Mouse (Mus musculus): ENCODE measurements at regions not wholly inside any gene's neighbourhood (a gene's known extent, or its start where the extent isn't known, plus 50 kb on each side); places are given as distances from the start of the nearest gene placed in this dataset.
A peak's percentile ranks its signal among the peaks of the same experiment; 100 is the strongest.

DNA sequence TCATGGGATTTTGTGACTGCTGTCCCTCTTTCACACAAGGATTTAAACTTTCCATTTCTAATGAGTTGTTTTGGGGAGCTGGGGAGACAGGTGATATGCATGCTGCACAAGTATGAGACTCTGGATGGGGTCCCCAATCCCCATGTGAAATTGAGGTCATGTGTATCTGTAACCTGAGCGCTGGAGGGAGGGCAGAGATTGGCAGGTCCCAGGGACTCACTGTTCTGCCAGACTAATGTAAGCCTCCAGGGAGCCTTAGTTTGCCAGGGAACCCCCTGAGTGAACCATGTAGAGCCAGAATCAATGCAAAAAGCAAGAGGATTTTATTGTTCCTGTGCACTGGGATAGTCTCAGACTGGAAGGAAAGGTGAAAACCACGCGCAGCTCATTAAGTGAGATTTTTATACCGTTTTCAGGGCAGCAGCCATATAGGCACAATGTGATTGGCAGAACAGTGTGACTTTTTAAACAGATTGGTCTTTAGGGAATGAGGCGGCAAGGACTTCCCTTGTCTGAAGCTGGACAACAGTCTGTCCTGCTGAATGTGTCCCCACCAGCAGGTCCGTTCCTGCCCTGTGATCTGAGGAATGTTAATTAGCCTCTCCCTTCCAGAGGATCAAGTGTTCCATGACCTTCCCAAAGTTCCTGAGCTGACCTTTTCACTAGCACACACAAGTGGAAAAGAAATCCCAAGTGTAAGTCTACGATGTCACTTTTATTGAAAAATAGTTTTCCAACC, 59.9 kb upstream of the Oxgr1 start:
- ATAC-seq: no peak

- ATAC-seq: no peak
Measured at GRCm38 (mm10) chr14:120102749-120103142, 60.5 kb upstream of the Oxgr1 start.

DNA sequence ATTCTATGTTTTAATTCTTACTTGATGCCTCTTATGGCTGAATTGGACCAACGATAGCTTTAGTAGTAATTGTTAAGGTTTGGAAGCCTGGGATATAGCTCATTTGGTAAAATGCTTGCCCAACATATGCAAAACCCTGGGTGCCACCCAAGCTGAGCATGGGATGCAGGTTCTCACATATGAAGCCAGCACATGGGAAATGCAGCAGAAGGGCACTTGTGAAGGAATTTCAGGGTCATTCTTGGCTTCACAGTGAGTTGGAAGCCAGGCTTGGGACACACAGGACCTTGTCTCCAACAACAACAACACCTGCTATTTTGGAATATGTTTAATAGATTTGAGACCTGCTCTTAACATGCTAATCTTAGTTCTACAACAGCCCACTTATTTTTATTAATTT, 67.6 kb upstream of the Oxgr1 start:
- ATAC-seq: no peak

GRCm38 (mm10) chr14:120113316-120113715, 71.1 kb upstream of the Oxgr1 start:
- no peak for ATAC-seq

DNA sequence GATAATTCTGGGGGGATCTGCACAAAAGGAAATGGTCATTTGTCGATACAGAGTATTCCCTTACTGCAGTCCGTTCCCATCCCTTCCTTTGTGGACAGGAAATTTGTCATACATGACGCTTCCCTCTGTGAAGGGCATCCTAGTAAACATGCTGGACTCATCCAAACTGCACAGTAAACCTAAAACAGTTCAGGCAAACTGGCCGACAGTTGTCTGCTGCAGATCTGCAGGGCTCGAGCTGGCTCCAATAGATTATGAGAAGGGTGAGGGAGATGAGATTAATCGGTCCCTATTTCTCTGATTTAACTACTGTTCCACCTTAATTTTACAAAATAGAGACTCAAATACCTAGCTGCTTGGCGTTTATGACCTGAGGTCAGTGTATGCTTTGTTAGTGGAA, 76.3 kb upstream of the Oxgr1 start:
- ATAC-seq: no peak

DNA sequence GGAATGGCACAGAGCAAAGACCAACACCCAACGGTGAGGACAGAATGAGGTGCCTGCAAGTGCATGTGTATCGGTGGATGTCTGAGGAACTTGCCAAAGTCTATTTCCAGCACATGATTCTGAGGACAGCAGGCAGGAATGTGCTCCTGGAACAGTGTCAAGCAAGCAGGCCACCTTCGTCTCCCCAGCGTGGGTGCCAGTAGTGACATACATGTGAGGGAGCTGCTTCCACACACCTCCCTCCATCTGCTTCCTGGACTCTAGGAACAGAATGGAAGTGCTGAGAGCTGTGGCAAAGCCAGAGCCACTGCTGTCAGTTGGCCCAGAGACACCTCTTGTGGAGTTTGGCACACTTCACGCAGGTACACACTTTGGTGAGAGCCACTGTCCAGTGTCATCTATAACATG, 76.9 kb upstream of the Oxgr1 start:
- ATAC-seq: no peak

GRCm38 (mm10) chr14:120119506-120119905, 77.3 kb upstream of the Oxgr1 start:
- ATAC-seq: no peak

- no peak for ATAC-seq
Measured at GRCm38 (mm10) chr14:120120261-120120660, 78.0 kb upstream of the Oxgr1 start.

DNA sequence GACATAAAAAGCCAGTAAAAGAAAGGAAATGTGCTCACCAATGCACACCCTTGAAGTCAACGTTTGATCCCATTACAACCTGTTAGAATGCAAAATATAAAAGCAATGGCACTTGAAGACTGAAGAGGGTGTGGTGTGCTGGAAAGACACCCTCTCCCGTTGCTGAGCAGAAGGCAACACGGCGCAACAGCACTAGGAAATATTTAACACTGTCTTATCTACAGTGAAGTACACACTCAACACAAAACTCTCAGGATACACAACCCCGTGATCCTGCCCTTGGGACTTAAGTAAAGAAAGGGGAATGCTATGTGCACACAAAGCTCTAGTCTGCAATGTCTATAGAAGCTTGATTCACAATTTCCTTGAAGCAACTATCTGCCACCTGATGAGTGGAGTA, 83.1 kb upstream of the Oxgr1 start:
- no peak for ATAC-seq

GRCm38 (mm10) chr14:120127481-120127880, 85.2 kb upstream of the Oxgr1 start:
- no peak for ATAC-seq

GRCm38 (mm10) chr14:120134346-120135008, 92.2 kb upstream of the Oxgr1 start:
- no peak for ATAC-seq

GRCm38 (mm10) chr14:120135198-120135597, 93.0 kb upstream of the Oxgr1 start:
- no peak for ATAC-seq

- no peak for ATAC-seq
Measured at GRCm38 (mm10) chr14:120136736-120137135, 94.5 kb upstream of the Oxgr1 start.

DNA sequence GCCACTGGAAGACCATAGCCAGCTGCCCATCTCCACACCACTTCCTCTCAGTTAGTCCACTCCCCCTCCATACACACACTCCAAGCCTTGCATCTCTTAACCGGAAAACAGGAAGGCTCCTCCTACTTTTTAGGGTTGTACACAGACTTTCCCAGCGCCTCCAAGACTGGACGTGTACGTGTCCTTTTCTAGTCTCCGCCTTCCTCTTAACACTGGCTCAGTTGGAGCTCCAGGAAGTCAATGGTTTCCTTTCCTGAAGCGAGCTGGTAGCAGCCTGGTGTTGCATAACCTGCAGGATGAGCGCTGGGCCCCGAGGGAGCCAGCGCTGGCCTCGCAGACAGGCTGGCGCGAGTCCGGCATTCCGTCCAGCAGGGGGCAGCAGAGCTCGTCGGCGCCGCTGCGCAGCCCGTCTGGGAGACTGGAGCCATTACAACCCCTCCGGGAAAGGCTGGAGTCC, 95.5 kb upstream of the Oxgr1 start:
- ATAC-seq: peak; percentile 88

- ATAC-seq: no peak
Measured at GRCm38 (mm10) chr14:120138546-120138945, 96.3 kb upstream of the Oxgr1 start.

DNA sequence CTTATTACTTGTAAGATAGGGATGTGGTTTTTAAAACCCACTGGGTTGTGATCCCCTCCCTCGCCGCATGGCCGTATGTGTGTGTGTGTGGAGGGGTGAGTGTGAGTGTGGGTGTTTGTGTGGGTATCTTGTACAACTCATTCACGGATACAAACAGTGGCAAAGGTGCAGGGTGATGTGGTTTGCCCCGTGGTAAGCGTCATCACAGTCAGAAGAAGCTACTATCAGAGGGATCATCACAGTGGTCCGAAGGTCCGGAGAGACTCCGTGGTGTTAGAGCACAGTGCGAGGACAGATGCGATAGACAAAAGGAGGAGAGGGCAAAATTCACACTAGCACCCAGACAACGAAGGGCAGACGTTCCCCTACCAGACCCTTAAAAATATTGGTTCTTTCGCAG, 97.0 kb upstream of the Oxgr1 start:
- ATAC-seq: no peak

GRCm38 (mm10) chr14:120139671-120140071, 97.4 kb upstream of the Oxgr1 start:
- no peak for ATAC-seq

DNA sequence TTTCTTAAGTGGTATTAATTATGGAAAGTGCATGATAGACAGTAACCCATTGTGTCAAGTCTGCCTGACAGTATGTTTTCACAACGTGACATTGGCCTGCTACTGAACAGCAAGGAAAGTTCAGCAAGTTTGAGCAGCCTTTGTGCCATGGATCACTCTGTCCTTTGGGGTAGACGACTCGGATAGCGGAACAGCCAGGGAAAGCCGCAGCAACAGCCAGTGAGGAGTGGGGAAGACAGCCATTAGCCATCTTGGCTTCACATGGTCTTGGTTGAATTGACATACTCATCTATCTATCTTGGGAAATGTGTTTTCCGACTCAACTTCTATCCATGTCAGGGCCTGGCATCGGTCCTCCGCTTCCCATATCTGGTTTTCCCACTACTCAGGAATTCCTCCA, 98.0 kb upstream of the Oxgr1 start:
- no peak for ATAC-seq

GRCm38 (mm10) chr14:120140791-120141747, 98.8 kb upstream of the Oxgr1 start:
- no peak for ATAC-seq

DNA sequence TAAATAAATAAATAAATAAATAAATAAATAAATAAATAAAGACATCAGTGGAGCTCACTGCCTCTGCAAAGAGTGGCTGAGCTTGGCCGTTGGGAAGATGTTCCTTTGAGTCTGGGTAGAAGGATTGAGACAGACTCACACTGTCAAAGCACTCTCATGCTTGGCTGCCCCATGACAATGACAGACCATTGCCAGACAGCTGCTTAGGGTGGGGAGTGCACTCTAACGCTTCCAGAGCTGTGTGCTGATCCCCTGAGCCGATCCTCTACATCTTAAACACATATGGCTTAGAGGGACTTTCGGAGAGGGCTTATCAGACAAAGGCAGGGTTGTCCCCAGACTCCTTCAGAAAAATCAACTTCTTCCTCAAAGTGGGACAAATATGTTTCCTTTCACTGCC, 100.0 kb upstream of the Oxgr1 start:
- ATAC-seq: no peak

GRCm38 (mm10) chr14:120144451-120144850, 102.2 kb upstream of the Oxgr1 start:
- ATAC-seq: no peak

DNA sequence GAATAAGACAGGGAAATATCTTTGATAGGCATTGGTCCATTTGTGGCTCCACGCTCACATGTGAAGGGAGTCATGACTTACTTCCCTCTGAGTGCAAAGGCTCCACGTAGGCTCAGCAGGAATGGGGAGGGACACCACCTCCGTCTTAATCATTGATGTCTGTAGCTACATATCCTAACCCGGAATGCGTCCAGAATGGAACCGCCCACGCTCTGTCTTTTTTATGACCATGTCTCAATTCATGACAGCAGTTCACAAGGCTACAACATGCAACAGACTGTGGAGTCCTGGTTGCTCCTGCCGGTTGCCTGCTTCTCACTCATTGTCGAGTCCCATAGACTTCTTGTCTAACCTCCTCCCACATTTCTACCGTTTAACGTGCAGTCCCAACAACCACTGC, 104.1 kb upstream of the Oxgr1 start:
- ATAC-seq: no peak
